Mouse (Mus musculus) thymus, adult 2 months (tissue): ENCODE results near the gene Wdr64. TPM values are rescaled to one million over a fixed set of nuclear protein-coding genes. Genes with fewer than 3 reads are reported as not detected.

ENCODE experiments used
- DNase-seq: peaks from one replicate; pipeline ENCODE4 v3.0.0; 2021
- H3K27ac ChIP-seq: fragments of 200-500 bp; 2 replicates; pipeline ENCODE4 v1.5.1; 2012; ENCODE audit warnings: low read length, control low read depth; ENCODE audit not compliant: control insufficient read depth, insufficient read depth
- H3K27me3 ChIP-seq: fragments of 200-500 bp; 2 replicates; pipeline ENCODE4 v1.6.1; 2012; ENCODE audit warnings: mild to moderate bottlenecking, low read length, moderate library complexity, mixed read lengths; ENCODE audit not compliant: control insufficient read depth, insufficient read depth
- H3K36me3 ChIP-seq: fragments of 200-500 bp; 2 replicates; pipeline ENCODE4 v1.6.1; 2012; ENCODE audit warnings: mild to moderate bottlenecking, low read length, moderate library complexity; ENCODE audit not compliant: control insufficient read depth, insufficient read depth
- H3K4me1 ChIP-seq: fragments of 200-500 bp; replicated peaks from 2 replicates; pipeline ENCODE4 v1.6.1; 2012; ENCODE audit warnings: low read length; ENCODE audit not compliant: control insufficient read depth, insufficient read depth
- H3K4me3 ChIP-seq: fragments of 200-500 bp; 2 replicates; pipeline ENCODE4 v1.5.1; 2012; ENCODE audit warnings: mild to moderate bottlenecking, low read length, control low read depth, moderate library complexity; ENCODE audit not compliant: control insufficient read depth, insufficient read depth
- CTCF ChIP-seq: fragments of 200-500 bp; IDR thresholded peaks from 2 replicates; pipeline ENCODE4 v1.5.1; 2012; ENCODE audit warnings: mild to moderate bottlenecking, control low read depth, low read length, moderate library complexity, borderline replicate concordance; ENCODE audit not compliant: control insufficient read depth, poor library complexity, insufficient read depth; ENCODE audit errors: extremely low read depth
- POLR2A ChIP-seq: fragments of 200-500 bp; IDR thresholded peaks from 2 replicates; pipeline ENCODE4 v1.6.1; 2012; ENCODE audit warnings: mild to moderate bottlenecking, low read length, control low read depth, moderate library complexity; ENCODE audit not compliant: control insufficient read depth, poor library complexity, insufficient read depth; ENCODE audit errors: extremely low read depth
- WGBS: fragments of 180-500 bp; shearing (Covaris S2); methylation state at CpG from one replicate; pipeline ENCODE4 v1.1.7; 2018; 5-methylcytosine and 5-hydroxymethylcytosine counted together
- polyA plus RNA-seq: library from polyadenylated mRNA; depleted of rRNA; stranded (reverse); fragments of >200 nt; gene quantifications from 2 replicates; pipeline ENCODE4 v1.2.3, GENCODE M21; 2012

The Wdr64 gene
- polyA plus RNA-seq, 1 experiment: not detected

- H3K4me1 ChIP-seq: no peaks in the 10 kb centered on the region
- DNase-seq: no peak
- H3K4me3 ChIP-seq: no peak overlapping the region
- WGBS: 83% methylated on average over 7 of the region's 7 CpGs
- H3K27me3 ChIP-seq: no peaks in the 10 kb centered on the region
- H3K27ac ChIP-seq: no peak overlapping the region
- H3K36me3 ChIP-seq: no peaks in the 10 kb centered on the region
- TF ChIP-seq POLR2A (no peak), CTCF (no peak)
These were observed 24.6 kb upstream of the Wdr64 start for GRCm38 (mm10) chr1:175673563-175674325.

GRCm38 (mm10) chr1:175675116-175675515, 23.3 kb upstream of the Wdr64 start:
- 86% methylated on average over 6 of the region's 6 CpGs for WGBS

GRCm38 (mm10) chr1:175677459-175677858, 20.9 kb upstream of the Wdr64 start:
- 85% methylated on average over 6 of the region's 6 CpGs for WGBS
- Histone ChIP-seq H3K4me3 (no peak overlapping the region), H3K27me3 (no peaks in the 10 kb centered on the region), H3K36me3 (no peaks in the 10 kb centered on the region), H3K4me1 (no peaks in the 10 kb centered on the region), H3K27ac (no peak overlapping the region)
- TF ChIP-seq CTCF (no peak), POLR2A (no peak)
- DNase-seq: no peak

More at GRCm38 (mm10) chr1:175675116-175675515, 23.3 kb upstream of the Wdr64 start:
- Histone ChIP-seq H3K27ac (no peak overlapping the region), H3K27me3 (no peaks in the 10 kb centered on the region), H3K4me1 (no peaks in the 10 kb centered on the region), H3K36me3 (no peaks in the 10 kb centered on the region), H3K4me3 (no peak overlapping the region)
- DNase-seq: no peak
- TF ChIP-seq CTCF (no peak), POLR2A (no peak)

GRCm38 (mm10) chr1:175680995-175681394, 17.4 kb upstream of the Wdr64 start:
- Histone ChIP-seq H3K36me3 (no peaks in the 10 kb centered on the region), H3K4me3 (no peak overlapping the region), H3K27me3 (no peaks in the 10 kb centered on the region), H3K4me1 (no peaks in the 10 kb centered on the region), H3K27ac (no peak overlapping the region)
- 85% methylated on average over 6 of the region's 6 CpGs for WGBS
- no peak for DNase-seq
- TF ChIP-seq POLR2A (no peak), CTCF (no peak)

GRCm38 (mm10) chr1:175691686-175692245, 6.6 kb upstream of the Wdr64 start:
- Histone ChIP-seq H3K27me3 (no peaks in the 10 kb centered on the region), H3K27ac (no peak overlapping the region), H3K4me1 (peaks cover 7% of the 10 kb centered on the region), H3K4me3 (peak overlapping the region; percentile 82), H3K36me3 (peaks cover 3% of the 10 kb centered on the region; the same call in 1 of the 2 replicates)
- 3% methylated on average over 22 of the region's 22 CpGs for whole genome bisulfite sequencing
- no peak for DNase-seq
- no peak for TF ChIP-seq POLR2A
- no peak for TF ChIP-seq CTCF

- Histone ChIP-seq H3K4me3 (peak within 1 kb of the TSS; percentile 82), H3K27me3 (no peaks in the 10 kb centered on the region), H3K27ac (no peak within 1 kb of the TSS), H3K4me1 (peaks cover 7% of the 10 kb centered on the region), H3K36me3 (no peaks in the 10 kb centered on the region)
- under 1% methylated on average over 73 of the region's 73 CpGs for WGBS
- TF ChIP-seq POLR2A: peak; percentile 80
- no peak for TF ChIP-seq CTCF
- peak; percentile 99 for DNase-seq
These were observed 6.0 kb upstream of the Wdr64 start, which contains the start of the genes Opn3 and Chml for GRCm38 (mm10) chr1:175692246-175692996. Opn3 (minus strand) TSS chr1:175692776. Chml (minus strand) TSS chr1:175692901.
